Mouse (Mus musculus): ENCODE measurements around the gene Atxn7l1.

Atxn7l1 gene

DNA sequence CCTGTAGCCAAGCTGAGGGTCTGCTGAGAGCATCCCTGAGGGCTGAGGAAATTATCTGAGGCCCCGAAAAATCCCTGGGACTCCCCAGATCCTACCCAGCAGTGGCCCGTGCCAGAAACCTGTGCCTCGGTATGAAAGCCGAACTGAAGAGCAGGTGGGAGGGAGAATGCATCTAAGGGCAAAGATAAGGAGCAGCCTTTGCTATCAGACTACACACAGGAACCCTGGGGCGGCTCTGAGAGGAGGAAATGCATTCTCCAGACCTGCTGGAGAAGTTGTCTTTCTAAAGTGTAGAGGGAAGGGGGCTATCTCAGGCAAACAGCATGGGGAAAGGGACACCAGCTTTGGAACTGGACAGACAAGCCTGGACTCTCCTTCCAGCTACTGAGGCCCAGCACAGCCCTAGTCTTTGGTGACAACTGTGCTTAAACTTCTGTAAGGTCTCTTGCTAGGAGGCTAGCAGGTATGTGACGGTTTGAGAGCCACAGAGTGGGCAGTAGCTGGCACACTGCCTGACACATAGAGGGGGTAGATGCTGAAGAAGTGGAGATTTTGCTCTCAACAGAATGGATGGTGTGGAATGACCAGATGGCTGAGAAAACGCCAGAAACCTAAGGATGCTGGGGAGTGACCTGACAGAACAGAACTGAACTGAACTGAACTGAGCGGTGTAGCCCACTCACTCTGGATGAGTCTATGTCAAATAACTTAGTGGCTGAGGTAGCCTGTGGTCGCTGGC is 170.5 kb downstream of the Atxn7l1 start:
- DNase-seq (ENCODE audit: low spot score in 2 of 2), result no peak

DNA sequence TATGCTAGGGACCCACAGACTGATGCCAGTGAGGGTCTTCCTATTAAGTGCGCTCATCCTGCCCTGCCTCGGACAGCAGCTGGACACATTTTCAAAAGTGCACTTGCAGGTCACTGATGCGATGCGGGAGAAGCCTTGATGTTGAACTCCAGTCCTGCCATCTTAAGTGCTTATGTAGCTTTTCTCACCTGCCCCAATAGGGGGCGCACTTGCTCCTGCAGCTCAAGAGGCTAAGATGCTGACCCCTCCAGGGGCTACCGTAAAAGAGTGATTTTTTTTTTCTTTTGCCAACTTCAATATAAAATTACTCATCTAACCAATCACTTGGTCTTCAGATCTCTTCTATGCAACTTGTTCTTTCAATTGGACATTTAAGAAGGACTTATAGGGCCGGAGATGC is 175.1 kb downstream of the Atxn7l1 start:
- no peak for DNase-seq (ENCODE audit: low spot score in 2 of 2)

DNA sequence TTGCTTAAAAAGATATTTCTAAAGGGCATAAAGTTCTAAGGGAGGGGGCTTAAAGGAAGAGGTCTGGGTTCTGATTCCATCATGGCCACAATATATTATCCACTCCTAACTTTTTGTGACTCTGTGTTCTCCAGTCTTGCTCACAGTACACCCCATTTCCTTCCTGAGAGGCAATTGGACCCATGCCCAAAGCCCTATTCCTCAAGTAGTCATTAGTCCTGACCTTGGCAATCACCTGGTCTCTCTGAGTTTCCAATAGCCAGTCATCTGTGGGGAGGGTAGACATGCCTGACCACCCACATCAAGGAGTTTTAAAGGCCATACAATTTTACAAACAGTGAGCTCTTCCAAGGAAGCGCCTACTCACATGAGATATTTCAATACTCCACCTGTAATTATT is 176.3 kb downstream of the Atxn7l1 start:
- no peak for DNase-seq (ENCODE audit: low spot score in 2 of 2)

DNA sequence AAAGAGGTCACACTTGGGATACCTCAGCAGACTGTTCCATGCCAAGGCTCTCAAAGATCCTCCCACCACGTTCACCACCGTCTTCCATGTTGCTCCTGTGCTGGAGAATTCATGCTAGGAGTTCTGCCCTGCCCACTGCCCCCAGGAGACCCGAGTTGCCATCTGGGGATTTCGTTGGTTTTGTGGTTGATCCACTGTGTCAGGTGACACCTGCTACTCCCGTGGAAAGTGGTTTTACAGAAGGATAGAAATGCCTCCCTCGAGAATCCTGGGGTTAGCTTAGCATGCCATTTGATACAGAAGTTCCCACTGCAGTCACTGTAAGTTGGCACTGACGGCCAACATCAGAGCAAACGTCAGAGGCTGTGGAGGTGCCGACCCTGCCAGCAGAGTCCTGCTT is 177.9 kb downstream of the Atxn7l1 start:
- no peak for DNase-seq (ENCODE audit: low spot score in 2 of 2)

DNA sequence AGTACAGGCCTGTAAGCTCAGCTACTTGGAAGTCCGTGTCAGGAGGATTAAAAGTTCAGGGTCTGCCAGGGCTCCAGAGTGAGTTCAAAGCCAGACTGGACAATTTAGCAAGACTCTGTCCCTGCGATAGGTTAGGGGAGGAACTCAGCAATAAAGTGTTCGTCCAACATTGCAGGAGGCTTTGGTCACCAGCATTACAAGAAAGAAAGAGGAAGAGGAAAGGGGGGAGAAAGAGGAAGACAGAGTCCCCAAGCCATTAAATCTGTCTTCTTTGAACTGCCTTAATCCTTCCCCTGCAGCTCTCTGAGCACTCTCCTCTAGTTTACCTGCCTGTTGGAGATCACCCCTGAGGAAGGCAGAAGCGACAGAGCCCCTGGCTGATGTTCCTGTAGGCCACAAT is 184.6 kb downstream of the Atxn7l1 start:
- no peak for DNase-seq (ENCODE audit: low spot score in 2 of 2)

DNA sequence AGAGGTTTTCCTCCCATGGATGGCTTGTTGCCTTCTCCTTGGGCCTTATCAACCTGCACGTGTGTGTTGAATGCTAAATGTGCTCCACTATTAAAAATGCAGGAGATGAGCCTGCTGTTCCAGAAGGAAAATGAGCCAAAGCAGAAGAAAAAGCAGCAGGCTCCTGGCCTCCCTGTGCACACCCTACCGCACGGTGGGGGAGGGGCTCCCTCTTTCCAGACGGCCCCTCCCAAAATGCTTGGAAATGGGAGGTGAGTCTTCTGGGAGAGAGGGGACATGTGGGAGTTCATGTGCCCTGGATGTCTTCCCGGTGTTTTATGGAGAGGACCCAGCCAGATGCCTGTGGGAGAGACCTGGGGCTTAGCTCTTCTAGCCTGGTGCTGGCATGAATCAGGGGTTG is 185.3 kb downstream of the Atxn7l1 start:
- DNase-seq (ENCODE audit: low spot score in 2 of 2), result no peak

DNA sequence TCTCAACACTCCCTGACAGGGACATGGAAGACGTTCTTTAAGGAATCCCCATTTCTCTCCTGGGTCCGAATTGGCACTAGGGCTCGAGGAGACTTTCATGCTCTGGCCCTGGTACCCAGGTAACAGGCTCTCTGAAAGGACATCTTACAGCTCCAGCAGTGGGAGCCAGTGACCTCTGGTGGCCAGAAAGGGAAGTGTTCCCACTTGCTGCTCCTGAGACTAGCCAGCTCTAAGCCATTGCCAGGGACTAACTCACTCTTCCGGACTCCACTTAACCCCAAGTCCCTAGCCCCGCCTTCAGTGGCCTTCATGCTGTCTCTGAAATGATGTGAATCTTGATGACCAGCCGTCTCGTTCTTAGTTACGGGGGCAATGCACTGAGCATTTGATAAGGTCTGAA is 186.4 kb downstream of the Atxn7l1 start:
- DNase-seq (ENCODE audit: low spot score in 2 of 2), result peak; percentile 90 to 92

DNA sequence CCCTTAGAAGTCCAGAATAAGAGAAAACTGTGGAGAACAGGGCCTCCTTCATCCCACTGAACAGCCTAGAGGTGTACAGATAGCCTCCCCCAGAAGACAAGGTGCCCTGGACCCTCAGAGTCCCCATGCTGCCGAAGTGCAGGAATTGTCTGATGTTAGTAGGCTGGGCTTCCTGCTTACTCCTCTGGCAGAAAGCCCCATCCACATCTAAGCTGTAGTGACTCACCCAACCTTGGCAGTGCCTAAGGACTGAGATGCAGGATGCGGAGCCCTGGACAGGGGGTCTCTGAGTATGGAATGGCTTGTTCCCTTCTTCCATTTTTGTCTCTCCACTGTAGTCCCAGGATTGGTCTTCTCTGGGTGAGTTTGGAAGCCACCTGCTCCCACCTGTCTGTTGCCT is 187.0 kb downstream of the Atxn7l1 start:
- DNase-seq (ENCODE audit: low spot score in 2 of 2), result no peak

DNA sequence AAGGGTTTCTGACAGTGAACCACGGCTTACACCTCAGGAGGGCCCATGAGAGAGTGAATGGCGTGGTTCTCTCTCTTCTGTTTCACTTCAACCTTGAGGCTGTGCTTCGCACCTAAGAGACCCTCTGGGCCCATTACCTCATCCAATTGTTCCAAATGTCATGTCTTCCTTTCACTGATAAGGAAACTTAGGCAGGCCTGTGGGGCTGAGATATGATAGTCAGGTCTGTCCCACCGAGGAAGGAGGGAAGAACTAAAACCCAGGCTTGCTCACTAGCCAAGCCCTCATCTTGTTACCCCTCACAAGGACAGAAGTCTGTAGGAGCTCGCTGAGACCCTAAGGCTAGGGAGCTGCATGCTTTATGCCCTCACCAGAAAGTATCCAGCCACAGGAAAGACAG is 187.5 kb downstream of the Atxn7l1 start:
- DNase-seq (ENCODE audit: low spot score in 2 of 2), result no peak

DNA sequence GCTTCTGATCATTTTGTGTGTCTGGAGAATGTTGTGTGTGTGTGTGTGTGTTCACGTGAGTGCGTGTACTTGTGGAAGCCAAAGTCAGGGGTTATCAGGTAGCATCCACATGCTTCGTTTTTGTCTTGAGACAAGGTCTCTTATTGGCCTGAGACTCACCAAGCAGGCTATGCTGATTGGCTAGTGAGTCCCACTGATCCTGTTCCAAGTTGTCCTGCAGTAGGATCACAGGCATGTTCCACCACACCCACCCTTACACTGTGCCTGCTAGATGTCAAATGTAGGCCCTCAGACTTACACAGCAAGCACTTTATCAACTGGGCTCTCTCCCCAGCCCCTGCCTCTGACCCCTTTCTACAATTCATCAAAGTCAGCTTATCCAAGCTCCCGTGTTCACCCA is 187.9 kb downstream of the Atxn7l1 start:
- DNase-seq (ENCODE audit: low spot score in 2 of 2), result no peak

DNA sequence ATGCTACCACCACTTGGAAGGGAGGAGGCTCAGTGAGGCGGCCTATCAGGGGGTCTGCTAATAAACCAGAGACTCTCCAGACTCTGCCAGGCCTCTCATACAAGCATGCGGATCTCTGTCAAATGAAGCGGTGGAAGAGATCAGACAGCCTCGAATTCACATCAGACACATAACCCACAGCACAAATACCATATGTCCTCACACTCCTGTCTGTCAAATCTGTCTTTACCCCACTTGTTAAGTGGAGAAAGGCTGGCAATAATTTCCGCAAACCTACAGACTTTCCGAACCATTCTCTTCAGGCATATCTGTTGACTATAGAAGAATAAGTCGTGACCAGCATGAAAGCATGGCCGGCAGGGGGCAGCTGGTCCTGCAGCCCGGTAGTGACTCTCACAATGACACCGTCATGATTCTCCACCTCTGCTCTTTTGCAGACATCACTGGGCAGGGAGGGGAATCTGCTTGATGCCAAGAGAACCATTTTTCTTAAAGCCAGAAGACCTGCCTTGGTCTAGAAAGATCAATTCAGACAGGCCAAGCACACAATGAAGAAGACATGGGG is 189.2 kb downstream of the Atxn7l1 start:
- no peak for DNase-seq (ENCODE audit: low spot score in 2 of 2)

DNA sequence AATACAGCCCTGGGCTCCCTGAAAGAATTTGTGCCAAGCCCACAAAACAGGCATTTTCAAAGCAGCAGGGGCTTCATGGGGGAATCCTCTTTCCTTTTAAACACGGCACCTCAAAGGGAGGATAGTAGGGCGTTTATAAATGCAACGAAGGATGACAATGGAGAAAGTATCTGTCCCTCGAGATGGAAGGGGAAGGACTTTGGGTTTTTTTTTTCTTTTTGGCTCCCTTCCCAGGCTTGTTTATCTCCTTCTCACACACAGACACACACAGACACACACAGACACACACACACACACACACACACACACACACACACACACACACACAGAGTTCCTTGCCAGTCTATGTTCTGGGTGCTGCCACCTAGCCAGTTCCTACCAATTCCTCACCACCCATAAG is 189.8 kb downstream of the Atxn7l1 start:
- DNase-seq (ENCODE audit: low spot score in 2 of 2), result no peak

DNA sequence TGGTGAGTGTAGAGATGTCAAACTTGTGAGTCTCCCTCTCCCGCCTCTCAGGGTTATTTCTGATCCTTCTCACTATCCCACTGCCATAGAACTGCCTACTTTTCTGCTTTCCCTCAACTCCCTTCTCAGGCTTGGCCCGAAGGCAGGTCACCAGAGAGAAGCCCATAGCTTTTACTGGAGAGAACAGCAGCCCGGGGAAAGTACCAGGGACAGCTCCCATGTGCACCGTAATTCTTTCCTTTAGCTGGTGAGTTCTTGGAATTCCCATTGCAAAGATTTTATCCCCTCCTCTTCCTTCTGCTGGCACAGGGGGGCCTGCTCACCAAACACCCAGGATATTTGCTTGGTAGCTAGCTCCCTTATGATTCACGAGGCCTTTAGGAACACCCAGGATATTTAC is 190.7 kb downstream of the Atxn7l1 start:
- DNase-seq (ENCODE audit: low spot score in 2 of 2), result no peak

DNA sequence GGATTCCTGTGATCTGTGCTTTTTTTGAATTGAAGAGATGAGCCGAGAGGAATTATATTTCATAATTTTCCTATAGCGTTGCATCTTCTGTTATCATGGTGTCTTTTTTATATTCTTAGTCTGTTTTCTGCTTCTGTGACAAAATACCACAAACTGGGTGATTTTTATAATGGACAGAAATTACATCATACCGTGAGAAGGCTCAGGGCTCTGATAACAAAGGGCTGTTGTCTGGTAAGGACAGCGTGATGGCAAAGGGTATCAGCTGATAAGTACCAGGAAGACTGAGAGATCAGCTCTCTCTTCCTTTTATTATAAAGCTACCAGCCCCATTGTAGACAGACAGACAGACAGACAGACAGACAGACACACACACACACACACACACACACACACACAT is 192.3 kb downstream of the Atxn7l1 start:
- DNase-seq (ENCODE audit: low spot score in 2 of 2), result no peak

DNA sequence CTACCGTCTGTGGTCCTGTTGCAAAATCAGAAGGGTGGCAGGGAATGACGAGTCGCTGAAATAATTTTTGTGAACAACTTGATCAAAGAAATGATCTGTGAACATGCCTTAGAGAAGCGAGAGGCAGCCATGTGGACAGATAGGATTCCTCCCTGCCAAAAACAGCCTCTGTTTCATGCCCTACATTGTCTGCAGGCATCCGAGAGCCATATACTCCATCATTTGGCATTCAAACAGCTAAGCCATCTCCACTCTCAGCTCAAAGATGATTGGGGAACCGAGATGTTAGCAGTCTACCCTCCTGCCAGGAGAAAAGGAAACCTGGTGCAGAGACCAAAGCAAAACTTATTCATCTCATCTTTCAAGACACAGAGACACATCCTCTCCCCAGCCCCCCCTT is 193.2 kb downstream of the Atxn7l1 start:
- no peak for DNase-seq (ENCODE audit: low spot score in 2 of 2)

DNA sequence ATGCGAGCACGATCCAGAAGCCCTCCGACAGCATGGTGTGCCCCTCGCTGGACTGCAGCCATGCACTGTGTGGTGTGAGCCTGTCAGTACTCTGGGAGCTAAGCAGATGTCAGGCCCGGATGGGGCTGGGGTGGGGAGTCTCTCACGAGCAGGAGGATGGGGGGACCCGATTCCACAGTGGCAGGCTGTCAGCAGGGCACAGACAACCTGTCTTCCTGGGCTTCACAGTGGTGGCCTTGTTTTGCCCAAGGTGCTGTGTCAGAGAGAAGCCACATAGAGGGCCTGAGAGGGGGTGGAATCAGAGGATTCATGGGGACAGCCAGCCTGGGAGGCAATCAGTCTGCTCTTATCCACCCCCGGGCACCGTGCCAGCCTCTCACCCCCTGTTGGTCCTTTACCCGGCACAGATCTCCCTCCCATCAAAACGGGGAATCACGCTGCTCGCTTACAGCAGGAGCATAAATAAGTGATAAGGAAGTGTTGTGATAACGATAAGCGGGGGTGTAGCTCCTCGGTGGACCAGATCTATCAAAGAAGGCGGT is 193.9 kb downstream of the Atxn7l1 start:
- peak; percentile 64 to 75 for DNase-seq (ENCODE audit: low spot score in 2 of 2)

DNA sequence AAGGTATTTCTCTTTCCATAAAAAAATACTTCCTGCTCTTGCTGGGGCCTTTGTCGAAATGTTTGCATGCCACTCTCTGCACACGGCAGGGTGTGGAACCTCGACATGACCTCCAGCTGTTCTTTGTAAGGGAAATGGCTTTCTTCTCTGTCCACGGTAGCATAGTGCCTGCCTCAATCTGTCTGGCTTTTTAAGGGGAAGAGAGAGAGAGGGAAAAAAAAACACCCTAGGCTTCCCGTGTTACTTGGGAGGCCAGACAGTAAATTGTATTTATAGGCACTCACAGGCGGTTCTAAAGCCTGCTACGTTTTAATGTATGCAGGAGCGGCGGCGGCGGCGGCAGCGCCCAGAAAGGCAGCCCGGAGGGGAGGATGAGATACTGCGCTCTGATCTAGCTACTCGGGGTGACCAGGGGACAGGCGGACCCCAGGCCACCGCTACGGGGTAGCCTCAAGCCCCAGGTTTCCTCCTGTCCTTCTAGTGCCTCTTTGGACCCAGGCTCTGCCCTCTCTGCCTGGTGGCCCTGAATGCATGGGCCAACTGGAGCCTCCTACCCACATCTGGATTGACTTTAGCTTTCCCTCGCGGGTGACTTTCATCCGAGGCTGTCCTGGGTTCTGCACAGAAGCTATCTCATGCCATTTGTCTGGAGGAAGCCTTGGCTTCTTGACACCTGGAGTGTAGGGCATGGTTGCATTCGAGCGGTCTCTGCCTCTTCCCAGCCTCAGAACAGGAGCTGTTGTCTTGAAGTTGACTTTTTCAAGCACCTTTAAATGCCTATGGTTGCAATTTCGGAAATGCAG is 197.7 kb downstream of the Atxn7l1 start:
- DNase-seq (ENCODE audit: low spot score in 2 of 2), result no peak

DNA sequence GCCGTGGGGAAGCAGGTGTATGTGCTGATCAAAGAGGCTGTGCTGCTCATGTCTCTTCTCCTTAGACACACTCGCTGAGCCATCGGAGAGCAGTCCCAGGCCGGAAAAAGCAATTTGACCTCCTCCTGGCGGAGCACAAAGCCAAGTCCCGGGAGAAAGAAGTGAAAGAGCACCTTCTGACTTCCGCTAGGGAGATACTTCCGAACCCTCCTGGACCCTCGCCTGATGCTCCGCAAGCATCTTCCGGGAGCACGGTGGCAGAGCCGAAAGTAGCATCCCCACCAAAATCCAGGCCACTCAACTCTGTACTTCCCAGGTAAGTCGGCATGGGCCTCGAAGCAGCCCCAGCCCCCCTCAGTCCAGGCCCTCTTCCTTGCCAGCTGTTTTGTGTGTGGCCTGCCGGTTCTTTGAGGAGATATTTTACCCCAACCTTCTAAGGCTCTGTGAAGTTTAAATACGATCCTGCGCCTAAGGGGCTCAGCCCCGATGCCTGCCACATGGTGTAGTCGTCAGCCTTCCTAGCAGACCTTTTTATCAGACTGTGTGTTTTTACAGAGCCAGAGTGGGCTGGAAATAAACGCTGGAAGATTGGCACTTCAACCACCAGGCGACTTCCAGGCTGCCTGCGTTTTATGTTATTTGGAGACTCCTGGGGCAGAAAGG is 198.4 kb downstream of the Atxn7l1 start:
- DNase-seq (ENCODE audit: low spot score in 2 of 2), result no peak

DNA sequence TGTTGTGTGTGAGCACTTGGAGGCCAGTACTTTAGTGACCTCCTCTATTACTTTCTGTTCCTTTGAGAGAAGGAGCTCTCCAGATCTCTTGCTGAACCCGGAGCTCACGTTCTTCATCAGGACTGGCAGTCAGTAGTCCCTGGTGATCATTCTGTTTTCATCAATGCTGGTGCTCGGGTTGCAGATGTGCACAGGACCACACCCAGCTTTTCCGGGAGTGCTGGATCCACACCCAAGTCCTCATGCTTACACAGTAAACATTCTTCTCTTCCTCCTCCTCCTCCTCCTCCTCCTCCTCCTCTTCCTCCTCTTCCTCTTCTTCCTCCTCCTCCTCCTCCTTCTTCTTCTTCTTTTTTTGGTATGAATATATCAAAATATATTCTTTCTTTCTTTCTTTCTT is 205.2 kb downstream of the Atxn7l1 start:
- no peak for DNase-seq (ENCODE audit: low spot score in 2 of 2)

DNA sequence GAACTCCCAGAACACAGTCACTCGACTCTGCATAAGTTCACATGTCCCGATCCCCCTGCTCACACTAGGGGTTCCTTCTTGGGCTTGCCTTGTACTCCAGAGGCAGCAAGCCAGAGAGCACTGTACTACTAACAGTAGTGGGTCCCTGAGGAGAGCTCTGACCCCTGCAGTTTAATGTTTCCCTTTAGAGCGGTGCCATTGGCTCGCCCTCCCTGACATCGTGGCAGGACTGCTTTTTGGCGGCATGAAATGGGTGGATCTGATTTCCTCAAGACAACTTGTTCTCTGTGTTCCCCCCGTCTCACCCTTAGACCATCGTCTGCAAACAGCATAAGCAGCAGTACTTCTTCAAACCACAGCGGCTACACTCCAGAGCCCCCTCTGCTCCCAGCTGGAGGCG is 210.9 kb downstream of the Atxn7l1 start:
- DNase-seq (ENCODE audit: low spot score in 2 of 2), result no peak

DNA sequence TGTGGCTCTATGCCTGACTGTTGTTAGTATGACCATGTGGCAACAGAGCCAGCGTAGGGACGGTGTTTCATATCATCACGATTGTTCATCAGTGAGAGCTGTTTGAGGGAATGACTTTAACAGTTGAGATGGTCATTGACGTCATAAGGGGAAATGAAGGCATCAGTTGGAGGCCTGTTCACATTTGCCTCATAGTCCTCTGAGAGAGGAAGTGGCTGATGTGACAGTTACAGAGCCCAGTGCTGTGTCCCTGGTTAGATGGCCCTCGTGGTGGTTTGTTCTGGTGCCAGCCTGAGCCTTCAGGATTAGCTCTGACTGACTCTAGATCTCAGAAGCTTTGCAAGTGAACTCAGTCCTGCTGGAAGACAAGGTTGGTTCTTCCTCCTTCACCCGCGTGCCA is 211.7 kb downstream of the Atxn7l1 start:
- DNase-seq (ENCODE audit: low spot score in 2 of 2), result no peak

DNA sequence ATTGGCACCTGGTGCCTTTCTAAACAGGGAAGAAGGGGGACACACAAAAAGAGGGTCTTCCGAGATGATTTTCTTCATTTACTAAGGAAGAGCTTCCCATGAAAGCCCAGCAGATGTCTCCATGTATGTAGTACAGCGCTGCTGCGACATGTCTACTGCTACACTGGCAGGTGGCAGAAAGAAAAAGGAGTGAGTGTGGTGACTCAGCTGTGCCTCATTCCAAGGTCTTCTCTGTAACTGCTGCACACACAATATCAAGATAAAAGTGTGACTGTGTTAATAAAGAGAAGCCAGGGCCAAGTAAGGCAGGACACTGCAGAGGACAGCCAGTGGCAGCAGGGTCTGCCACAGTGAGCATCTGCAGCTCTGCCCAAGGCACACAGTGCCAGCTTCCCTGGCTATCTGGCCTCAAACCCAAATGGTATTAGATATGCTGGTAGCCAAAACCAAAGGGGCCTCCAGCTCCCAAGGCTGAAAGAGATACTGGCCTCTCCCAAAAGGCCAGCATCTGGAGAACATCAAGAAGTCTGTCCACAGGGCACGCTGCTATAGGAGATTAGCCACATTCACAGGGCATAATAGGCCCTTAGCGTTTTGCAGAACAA is 212.5 kb downstream of the Atxn7l1 start:
- peak in 1 of 2 experiments; percentile 32 for DNase-seq (ENCODE audit: low spot score in 2 of 2)

Data from cerebellum, postnatal 4 days (tissue).